Mouse (Mus musculus): ENCODE data around the gene Wipi2. TPM values are rescaled to one million over a fixed set of nuclear protein-coding genes. Genes with fewer than 3 reads are reported as not detected.

The Wipi2 gene
- total and polyA plus RNA-seq, 3 experiments = 38.6 to 74.7 (median 53.6) TPM

DNA sequence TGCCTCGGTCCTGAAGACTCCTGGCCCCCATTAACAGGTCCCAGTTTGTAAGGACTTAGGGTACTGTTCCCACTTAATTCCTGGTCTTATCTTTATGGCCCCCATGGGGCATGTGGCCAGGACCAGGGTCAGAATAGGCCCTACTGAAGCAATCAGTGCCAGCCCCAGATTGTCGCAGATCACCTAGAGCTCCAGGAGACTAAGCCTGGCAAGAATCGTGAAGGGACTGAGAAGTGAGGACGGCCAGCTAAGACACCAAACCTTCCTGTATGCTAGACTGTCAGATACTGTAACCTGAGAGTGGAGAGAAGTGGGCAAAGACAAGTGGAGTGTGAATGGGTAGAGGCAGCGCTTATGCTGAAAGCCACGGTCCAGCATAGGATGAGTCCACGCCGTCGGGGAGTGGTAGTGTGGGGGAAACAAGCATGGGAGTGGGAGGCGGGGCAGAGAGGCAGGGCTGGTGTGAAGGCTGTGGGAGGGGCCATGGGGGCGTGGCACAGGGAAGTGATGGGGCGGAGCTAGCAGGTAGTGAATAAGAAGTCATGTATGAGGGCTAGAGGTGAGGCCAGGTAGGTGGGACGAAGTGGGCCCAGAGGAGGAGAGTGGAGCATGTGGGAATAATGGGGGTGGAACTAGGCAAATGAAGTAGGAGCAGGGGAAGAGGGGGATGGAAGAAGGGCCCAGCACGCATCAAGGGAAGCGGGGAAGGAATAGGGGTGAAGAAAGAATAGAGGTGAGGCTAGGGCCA lies 73.5 kb downstream of the Wipi2 start:
- Histone ChIP-seq H3K36me3 (ENCODE audit: control insufficient read depth in 1 of 2, insufficient read depth in 2 of 2, low read length in 2 of 2) (no peaks in the 10 kb centered on the region), H3K79me2 (ENCODE audit: control insufficient read depth, insufficient read depth, low read length, poor library complexity) (no peaks in the 10 kb centered on the region), H3K4me3 (ENCODE audit: control insufficient read depth in 1 of 2, insufficient read depth in 1 of 2, low read depth in 2 of 2, low read length in 2 of 2) (no peak overlapping the region), H3K27ac (ENCODE audit: control insufficient read depth, low read depth, low read length) (no peak overlapping the region), H3K9ac (ENCODE audit: control insufficient read depth, low read depth, low read length, poor library complexity, severe bottlenecking) (no peak overlapping the region), H3K27me3 (ENCODE audit: control insufficient read depth in 1 of 2, insufficient read depth in 2 of 2, low read length in 2 of 2) (no peaks in the 10 kb centered on the region; a peak in 1 of 4 replicates), H3K9me3 (replicated peaks; ENCODE audit: insufficient read depth, low read length) (no peaks in the 10 kb centered on the region), H3K4me1 (ENCODE audit: control insufficient read depth in 1 of 2, insufficient read depth in 2 of 2, low read length in 2 of 2) (no peaks in the 10 kb centered on the region)
- DNase-seq (ENCODE audit: low read depth, low spot score) = no peak
- TF ChIP-seq GABPA (IDR thresholded peaks at IDR 0.05; ENCODE audit: low read depth, low read length) (no peak), CTCF (IDR thresholded peaks at IDR 0.05 in 2 of 3, conservative IDR thresholded peaks at IDR 0.05 in 1 of 3; ENCODE audit: control insufficient read depth in 1 of 3, insufficient read depth in 1 of 3, low read depth in 2 of 3, low read length in 3 of 3, poor library complexity in 1 of 3, severe bottlenecking in 1 of 3) (no peak), ZKSCAN1 (IDR thresholded peaks at IDR 0.05; ENCODE audit: low read depth, low read length) (no peak), RCOR1 (IDR thresholded peaks at IDR 0.05; ENCODE audit: low read depth, low read length) (no peak), KAT2A (conservative IDR thresholded peaks at IDR 0.05; ENCODE audit: low read depth, low read length) (no peak), ZC3H11A (IDR thresholded peaks at IDR 0.05; ENCODE audit: low read depth, low read length) (no peak), MAX (IDR thresholded peaks at IDR 0.05; ENCODE audit: low read length) (no peak), HCFC1 (IDR thresholded peaks at IDR 0.05; ENCODE audit: low read depth, low read length) (no peak), ELF1 (IDR thresholded peaks at IDR 0.05; ENCODE audit: low read depth, low read length) (no peak)

DNA sequence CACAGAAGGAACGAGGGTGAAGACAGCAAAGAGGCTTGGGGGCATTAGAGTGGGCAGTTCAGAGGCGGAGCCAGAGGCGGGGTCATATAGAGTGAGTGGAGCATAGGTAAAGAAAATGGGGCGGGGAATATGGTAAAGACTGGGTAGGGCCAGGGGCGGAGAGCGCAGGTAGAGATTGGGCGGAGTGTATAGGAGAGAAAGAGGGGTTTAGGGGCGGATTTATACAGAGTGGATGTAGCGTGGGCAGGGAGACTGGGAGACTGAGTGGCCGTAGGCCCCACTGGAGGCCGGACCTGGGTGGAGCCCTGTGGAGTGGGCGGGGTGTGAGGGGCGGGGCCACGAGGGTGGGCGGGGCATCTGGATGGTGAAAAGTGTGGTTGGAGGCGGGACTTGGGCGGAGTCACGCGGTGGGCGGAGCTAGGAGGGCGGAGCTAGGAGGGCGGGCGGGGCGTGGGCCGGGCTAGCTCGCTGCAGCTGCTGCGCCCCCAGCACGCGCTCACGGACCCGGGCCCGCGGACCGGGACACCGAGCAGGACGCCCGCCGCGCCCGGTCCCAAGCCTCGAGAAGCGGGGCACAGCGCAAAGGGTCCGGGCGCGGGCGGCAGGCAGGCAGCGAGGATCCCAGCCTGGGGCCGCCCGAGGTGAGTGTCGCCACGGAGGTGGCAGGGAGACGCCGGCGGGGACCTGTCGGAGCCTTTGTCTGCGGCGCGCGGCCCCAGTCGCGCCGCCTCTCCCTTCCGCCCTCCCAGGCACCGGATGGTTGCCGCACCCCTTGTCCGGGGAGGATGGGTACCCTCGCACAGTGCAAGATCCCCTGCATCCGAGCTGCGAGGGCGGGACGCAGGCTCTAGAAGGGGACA lies 74.4 kb downstream of the Wipi2 start:
- DNase-seq (ENCODE audit: low read depth, low spot score) = no peak
- TF ChIP-seq ZC3H11A (IDR thresholded peaks at IDR 0.05; ENCODE audit: low read depth, low read length) (no peak), MAX (IDR thresholded peaks at IDR 0.05; ENCODE audit: low read length) (no peak), TBP (IDR thresholded peaks at IDR 0.05; ENCODE audit: low read depth, low read length) (no peak), RCOR1 (IDR thresholded peaks at IDR 0.05; ENCODE audit: low read depth, low read length) (no peak), RAD21 (IDR thresholded peaks at IDR 0.05; ENCODE audit: low read depth, low read length) (no peak), USF2 (IDR thresholded peaks at IDR 0.05; ENCODE audit: borderline replicate concordance in 1 of 2, insufficient read depth in 1 of 2, low read depth in 1 of 2, low read length in 2 of 2) (no peak), SIN3A (IDR thresholded peaks at IDR 0.05; ENCODE audit: low read length) (no peak), MYC (IDR thresholded peaks at IDR 0.05; ENCODE audit: low read depth, low read length) (no peak), GATA1 (IDR thresholded peaks at IDR 0.05; ENCODE audit: low read depth, low read length) (no peak), USF1 (IDR thresholded peaks at IDR 0.05; ENCODE audit: low read depth, low read length) (no peak), POLR2A (IDR thresholded peaks at IDR 0.05; ENCODE audit: control insufficient read depth in 1 of 2, insufficient read depth in 1 of 2, low read depth in 1 of 2, low read length in 2 of 2, poor library complexity in 1 of 2) (no peak), SMC3 (IDR thresholded peaks at IDR 0.05; ENCODE audit: low read depth, low read length) (no peak), ZNF384 (IDR thresholded peaks at IDR 0.05; ENCODE audit: low read depth, low read length) (no peak), JUND (IDR thresholded peaks at IDR 0.05; ENCODE audit: low read depth, low read length) (no peak), ELF1 (IDR thresholded peaks at IDR 0.05; ENCODE audit: low read depth, low read length) (no peak), MYB (IDR thresholded peaks at IDR 0.05; ENCODE audit: low read depth, low read length) (no peak)
- H3K36me3 ChIP-seq (ENCODE audit: control insufficient read depth in 1 of 2, insufficient read depth in 2 of 2, low read length in 2 of 2) = no peaks in the 10 kb centered on the region
- no peaks in the 10 kb centered on the region for H3K27me3 ChIP-seq (ENCODE audit: control insufficient read depth in 1 of 2, insufficient read depth in 2 of 2, low read length in 2 of 2)
- no peak overlapping the region for H3K27ac ChIP-seq (ENCODE audit: control insufficient read depth, low read depth, low read length)
- H3K9ac ChIP-seq (ENCODE audit: control insufficient read depth, low read depth, low read length, poor library complexity, severe bottlenecking) = no peak overlapping the region
- no peaks in the 10 kb centered on the region for H3K9me3 ChIP-seq (replicated peaks; ENCODE audit: insufficient read depth, low read length)
- no peak overlapping the region for H3K4me3 ChIP-seq (ENCODE audit: control insufficient read depth in 1 of 2, insufficient read depth in 1 of 2, low read depth in 2 of 2, low read length in 2 of 2)
- H3K79me2 ChIP-seq (ENCODE audit: control insufficient read depth, insufficient read depth, low read length, poor library complexity) = no peaks in the 10 kb centered on the region
- H3K4me1 ChIP-seq (ENCODE audit: control insufficient read depth in 1 of 2, insufficient read depth in 2 of 2, low read length in 2 of 2) = no peaks in the 10 kb centered on the region

Measured in MEL (cell line).